Mouse (Mus musculus): Measurements from ENCODE around the gene Hba-a1. TPM values are rescaled to one million over a fixed set of nuclear protein-coding genes. Genes with fewer than 3 reads are reported as not detected.
"Not testable (repeated sequence)": the region's sequence is repeated elsewhere in the genome, so short reads cannot be mapped to it uniquely, and the experiment has no call there.

The Hba-a1 gene
- 100 to 1,000 TPM; 209 to 396 (median 272) TPM for total RNA-seq (2022)

GRCm38 (mm10) chr11:32283091-32283777 is at the start of gene Hba-a1:
Hba-a1 (plus strand) TSS chr11:32283511.
- DNase-seq (ENCODE audit: low spot score in 2 of 2) = not testable (repeated sequence)

- DNase-seq (ENCODE audit: low spot score in 2 of 2) = no peak
These were observed 49.4 kb upstream of the Hba-a1 start for GRCm38 (mm10) chr11:32233895-32234294.

GRCm38 (mm10) chr11:32234816-32235485 is 48.4 kb upstream of the Hba-a1 start:
- DNase-seq (ENCODE audit: low spot score in 2 of 2) = peak in 1 of 2 experiments; percentile 23

DNA sequence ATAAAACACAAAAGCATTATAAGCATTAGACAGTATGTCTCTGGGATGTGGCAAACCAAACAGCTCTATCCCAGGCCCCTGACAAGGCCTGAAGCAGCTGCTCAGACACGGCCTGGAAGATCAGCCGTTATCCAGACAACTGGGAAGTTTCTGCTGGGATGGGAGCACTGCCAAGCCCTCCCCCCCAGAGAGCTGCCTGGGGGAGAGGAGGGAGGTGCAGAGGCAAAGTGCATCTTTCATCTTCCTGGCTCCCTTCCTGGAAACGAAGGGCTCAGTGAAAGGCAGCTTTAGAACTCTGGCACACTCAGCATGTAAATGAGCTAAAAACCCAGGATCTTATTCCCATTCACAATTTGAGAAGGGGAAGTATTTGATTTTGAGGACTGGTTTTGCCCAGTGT is 47.7 kb upstream of the Hba-a1 start:
- DNase-seq (ENCODE audit: low spot score in 2 of 2) = peak in 1 of 2 experiments; percentile 71

DNA sequence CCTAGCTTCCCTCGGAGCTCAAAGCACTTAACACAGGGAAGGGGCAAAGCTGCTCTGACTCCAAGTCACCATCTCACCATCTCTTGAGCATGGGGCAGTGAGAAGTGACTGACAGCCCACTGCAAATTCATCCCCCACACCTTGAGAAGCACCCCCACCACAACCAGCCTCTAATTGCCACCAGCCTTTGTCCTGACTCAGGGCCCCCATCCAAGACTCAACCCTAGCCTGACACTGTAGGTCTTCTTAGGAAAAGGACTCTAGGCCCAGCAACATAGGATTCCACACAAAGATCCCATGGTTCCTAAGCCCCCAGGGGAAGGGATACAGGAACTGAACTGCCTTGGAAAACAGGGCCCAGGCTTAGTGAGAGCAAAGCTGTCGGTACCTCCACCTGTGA is 47.2 kb upstream of the Hba-a1 start:
- peak in 1 of 2 experiments; percentile 7 for DNase-seq (ENCODE audit: low spot score in 2 of 2)

GRCm38 (mm10) chr11:32236712-32237410 is 46.5 kb upstream of the Hba-a1 start:
- peak in 1 of 2 experiments; percentile 4 for DNase-seq (ENCODE audit: low spot score in 2 of 2)

DNA sequence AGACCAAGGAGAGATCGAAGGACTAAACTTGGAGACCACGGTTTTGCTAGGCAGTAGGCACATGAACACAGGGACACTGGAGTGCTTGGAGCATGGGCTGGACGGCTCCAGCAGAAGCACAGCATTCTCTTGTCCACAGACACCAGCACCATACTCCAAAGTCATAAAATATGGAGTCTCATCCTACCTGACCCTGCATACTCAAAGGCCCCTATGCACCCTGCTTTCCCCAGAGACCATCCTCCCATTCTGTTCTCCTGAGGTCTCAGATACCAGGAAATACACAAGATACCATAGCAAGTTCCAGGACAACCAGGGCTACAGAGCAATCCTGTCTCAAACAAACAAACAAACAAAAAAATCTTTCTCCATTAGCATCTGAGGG is 45.9 kb upstream of the Hba-a1 start:
- no peak for DNase-seq (ENCODE audit: low spot score in 2 of 2)

GRCm38 (mm10) chr11:32238093-32238860 is 45.0 kb upstream of the Hba-a1 start:
- peak in 1 of 2 experiments; percentile 74 for DNase-seq (ENCODE audit: low spot score in 2 of 2)

- DNase-seq (ENCODE audit: low spot score in 2 of 2) = no peak
These were observed 41.9 kb upstream of the Hba-a1 start for GRCm38 (mm10) chr11:32241391-32241790.

DNA sequence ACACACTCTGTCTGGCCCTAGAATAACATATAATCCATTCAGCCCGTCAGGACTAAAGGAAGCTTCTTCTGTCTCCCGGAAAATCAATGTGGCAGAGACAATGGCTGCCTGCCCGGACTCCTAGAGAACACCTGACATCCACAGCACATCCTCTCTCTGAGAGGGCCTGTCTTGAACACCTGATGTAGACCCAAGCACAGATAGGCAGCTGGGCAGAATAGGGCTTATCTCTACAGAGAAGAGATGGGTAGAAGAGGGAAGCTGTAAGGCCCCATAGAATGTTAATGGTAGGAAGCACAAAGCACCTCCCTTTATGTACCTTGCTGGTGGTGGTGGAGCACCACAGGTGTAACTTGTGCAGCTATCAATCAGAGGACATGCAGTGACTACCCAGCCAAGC is 41.1 kb upstream of the Hba-a1 start:
- DNase-seq (ENCODE audit: low spot score in 2 of 2) = no peak

DNA sequence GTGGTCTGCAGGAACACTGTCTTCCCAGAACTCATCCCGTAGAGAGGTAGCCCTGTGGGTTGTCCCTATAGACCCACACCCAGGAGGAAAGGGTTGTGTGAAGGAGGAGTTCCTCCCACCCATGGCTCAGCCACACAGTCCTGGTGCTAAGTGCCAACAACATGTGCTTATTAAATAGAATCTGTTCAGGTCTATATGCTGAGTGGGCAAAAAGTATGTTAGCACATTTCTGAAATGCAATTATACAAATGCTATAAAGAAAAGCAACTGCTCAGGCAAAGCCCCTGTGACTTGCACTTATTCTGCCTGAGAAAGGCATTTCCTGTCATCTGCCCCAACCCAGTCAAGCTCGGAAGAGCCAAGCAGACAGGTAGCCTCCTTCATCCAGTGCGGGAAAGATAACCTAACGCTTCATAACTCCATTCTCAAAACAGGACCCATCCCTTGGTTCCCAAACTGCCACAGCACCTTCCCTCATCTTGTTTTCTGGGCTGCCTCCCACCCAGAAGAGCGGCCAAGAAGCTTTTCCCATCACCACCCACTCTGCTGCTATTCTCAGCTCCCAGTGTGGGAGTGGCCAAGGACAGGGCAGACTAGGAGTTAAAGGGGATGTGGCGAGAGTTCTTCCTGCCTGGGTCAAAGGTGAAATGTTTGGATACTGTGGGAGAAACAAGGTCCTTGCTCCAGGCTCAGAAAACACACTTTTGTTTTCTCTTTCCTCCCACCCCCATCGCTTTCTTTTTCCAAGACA is 39.9 kb upstream of the Hba-a1 start:
- no peak for DNase-seq (ENCODE audit: low spot score in 2 of 2)

- no peak for DNase-seq (ENCODE audit: low spot score in 2 of 2)
These were observed 39.2 kb upstream of the Hba-a1 start for GRCm38 (mm10) chr11:32244064-32244463.

- DNase-seq (ENCODE audit: low spot score in 2 of 2) = no peak
These were observed 38.7 kb upstream of the Hba-a1 start for GRCm38 (mm10) chr11:32244617-32245016.

- DNase-seq (ENCODE audit: low spot score in 2 of 2) = no peak
These were observed 37.7 kb upstream of the Hba-a1 start for GRCm38 (mm10) chr11:32245614-32246013.

- no peak for DNase-seq (ENCODE audit: low spot score in 2 of 2)
These were observed 36.2 kb upstream of the Hba-a1 start for GRCm38 (mm10) chr11:32247068-32247467.

DNA sequence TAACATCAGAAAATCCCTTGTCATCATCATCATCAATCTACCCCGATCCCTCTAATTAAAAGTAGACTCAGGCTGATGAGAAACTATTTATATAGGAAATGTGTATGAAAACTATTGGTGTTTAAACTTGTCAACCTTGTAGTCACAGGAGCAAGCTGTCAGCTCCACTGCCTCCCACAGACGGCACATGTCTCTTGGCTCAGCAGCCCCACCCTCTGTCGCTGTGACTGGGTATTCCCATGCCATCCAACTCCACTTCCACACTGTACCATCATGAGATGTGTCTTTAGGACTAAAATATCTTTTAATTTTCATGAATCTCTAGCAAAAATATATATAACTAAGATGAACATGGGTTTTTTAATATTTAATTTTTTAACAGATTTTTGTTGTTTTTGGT is 35.0 kb upstream of the Hba-a1 start:
- DNase-seq (ENCODE audit: low spot score in 2 of 2) = no peak

DNA sequence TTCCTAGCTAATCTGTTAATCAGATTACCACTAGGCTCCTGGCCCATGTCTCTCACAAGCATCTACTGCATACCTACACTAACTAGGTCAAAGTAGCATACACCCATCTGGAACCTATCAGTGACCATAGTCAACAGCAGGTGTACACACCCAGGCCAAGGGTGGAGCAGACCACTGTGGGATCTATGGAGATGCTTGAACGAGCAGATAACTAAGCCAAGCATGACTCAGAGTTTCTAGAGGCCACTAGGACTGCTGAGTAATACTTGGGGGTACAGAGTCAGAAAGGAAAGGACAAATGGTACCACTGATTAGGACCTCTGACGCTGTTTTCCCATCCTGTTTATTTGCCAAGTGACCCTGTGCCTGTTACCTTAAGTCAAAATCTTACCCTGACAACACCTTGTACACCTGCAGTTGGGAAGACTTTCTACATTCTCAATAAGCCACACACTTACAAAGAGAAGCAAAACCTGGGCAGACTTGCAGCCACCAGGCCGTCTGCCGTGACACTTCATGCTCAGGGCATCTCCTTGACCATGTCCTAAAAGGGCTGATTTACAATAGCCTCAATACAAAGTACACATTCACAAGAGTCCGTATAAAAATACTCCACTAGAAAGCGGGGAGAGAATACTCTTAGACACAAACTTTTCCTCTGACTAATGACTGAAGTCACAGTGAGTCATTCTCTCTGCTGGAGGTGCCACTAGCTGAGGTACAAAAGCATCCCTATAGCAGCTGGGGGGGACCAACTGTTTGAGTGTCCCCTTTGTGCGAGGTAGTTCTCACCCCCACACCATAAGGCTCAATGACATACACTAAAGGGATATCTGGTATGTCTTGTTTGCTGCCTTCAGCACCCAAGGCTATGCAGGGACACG is 32.2 kb upstream of the Hba-a1 start:
- DNase-seq (ENCODE audit: low spot score in 2 of 2) = no peak

DNA sequence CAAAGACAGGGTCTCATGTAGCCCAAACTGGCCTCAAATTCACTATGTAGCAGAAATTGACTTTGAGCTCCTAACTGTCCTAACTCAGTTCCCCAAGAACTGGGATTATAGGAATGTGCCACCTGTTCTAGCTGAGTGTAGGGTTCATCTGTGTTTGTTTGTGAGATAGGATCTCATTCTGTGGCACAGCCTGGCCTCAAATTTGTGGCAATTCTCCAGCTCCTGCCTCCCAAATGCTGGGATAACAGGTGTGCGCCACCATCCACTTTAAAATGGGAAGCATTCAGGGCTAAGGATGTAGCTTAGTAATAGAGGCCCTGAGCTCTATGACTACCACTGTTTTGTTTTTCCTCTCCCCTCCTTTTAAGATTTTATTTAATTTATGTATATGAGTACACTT is 30.2 kb upstream of the Hba-a1 start:
- no peak for DNase-seq (ENCODE audit: low spot score in 2 of 2)

GRCm38 (mm10) chr11:32256146-32256545 is 27.2 kb upstream of the Hba-a1 start:
- DNase-seq (ENCODE audit: low spot score in 2 of 2) = no peak

DNA sequence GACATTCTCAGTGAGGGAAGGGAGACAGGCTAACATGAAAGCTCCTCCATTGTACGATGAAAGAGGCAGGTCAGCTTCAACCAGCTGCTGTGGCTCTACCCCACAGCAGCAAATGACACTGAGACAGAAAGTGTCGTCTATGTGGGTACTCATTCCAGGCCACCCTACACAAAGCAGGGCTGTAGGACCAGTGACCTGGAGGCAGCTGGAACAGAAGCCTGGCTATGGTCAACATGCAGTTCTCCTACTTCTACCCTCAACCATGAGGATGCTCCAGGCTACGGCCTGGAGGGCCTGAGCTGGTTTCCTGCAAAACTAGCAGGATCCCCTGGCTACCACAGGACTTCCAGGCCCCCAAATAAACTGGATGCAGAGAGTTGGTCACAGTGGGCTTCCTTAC is 26.7 kb upstream of the Hba-a1 start:
- no peak for DNase-seq (ENCODE audit: low spot score in 2 of 2)

All from left cerebral cortex, adult 8-10 months (tissue).